Mouse (Mus musculus) layer of hippocampus, postnatal 10 days (tissue): Measurements from ENCODE around the gene Zfp687. TPM values are rescaled to one million over a fixed set of nuclear protein-coding genes. Genes with fewer than 3 reads are reported as not detected.
A peak's percentile ranks its signal among the peaks of the same experiment; 100 is the strongest.
"Not testable (repeated sequence)": the region's sequence is repeated elsewhere in the genome, so short reads cannot be mapped to it uniquely, and the experiment has no call there.

ENCODE experiments used
- DNase-seq, 2 experiments: peaks; one replicate each; pipeline ENCODE4 v3.0.0; 2021; ENCODE audit warnings: low spot score in 2 of 2
- long read RNA-seq: library from polyadenylated mRNA; stranded (forward); transcript quantifications from one replicate; pipeline ENCODE4 v2.0.0, GENCODE M21; 2023
- total RNA-seq, 2 experiments: library from RNA; stranded (reverse); gene quantifications; 2 replicates each; pipeline ENCODE4 v1.2.3; 2021

Gene Zfp687
- 10 to 100 TPM; 26.4 to 30.8 TPM for total RNA-seq
- long read RNA-seq, full-length matches to known transcripts: 1 of 3 reads
- long read RNA-seq, partial matches to known transcripts: 0 of 3 reads
- long read RNA-seq, other reads (novel, unspliced or antisense): 2 of 3 reads

- DNase-seq: peak; percentile 100
Measured at GRCm38 (mm10) chr3:95015337-95015872, at the start of gene Zfp687. Gene Zfp687 (minus strand): TSS chr3:95015448.

DNA sequence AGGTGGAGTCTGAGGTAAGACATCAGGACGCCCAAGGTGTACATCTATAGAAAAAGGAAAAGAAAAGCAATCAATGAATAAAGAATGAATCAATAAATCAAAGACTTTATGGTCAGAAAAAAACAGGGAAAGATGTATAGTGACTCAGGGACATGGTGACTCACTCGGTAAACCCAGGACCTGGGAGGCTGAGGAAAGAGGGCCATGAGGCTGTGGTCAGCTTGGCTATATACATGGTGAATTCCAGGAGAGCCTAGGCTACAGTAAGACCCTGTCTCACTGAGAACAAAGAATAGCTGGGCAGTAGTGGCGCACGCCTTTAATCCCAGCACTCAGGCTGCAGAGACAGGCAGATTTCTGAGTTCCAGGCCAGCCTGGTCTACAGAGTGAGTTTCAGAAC lies 48.5 kb upstream of the Zfp687 start:
- DNase-seq: no peak

DNA sequence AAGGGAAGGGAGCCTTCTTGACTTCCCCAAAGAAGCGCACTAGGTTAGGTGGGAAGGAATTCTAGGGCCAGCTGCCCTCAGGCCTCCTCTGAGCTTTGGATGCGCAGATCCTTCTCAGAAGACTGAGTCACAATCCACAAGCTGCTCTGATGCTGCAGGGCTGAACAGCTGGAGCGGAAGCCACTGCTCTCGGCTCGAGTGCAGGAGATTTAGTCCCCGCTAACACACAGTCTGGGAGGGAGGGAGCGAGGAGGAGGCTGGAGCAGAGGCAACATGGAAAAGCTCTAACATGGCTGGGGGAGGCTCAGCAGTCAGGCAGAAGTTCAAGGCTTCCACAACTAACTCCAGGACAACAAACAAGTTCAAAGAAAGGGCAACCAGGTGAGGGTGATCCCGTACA lies 42.8 kb upstream of the Zfp687 start:
- no peak for DNase-seq

DNA sequence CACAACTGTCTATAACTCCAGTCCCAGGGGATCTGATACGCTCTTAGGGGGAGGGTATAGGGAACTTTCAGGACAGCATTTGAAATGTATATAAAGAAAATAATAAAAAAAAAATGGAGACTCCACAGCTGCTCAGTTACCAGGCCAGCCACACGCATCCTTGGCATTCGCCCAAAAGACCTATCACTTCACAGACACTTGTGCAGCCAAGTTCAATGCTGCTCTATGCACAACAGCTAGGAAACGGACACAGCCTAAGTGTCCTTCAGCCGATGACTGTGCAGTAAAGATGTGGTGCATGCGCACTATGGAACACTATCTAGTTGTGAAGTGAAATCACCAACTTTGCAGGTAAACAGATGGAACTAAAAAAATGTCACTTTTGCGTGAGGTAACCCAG lies 41.0 kb upstream of the Zfp687 start:
- DNase-seq: no peak

GRCm38 (mm10) chr3:95054481-95055260 lies 39.4 kb upstream of the Zfp687 start:
- peak in 1 of 2 experiments; percentile 24 for DNase-seq

DNA sequence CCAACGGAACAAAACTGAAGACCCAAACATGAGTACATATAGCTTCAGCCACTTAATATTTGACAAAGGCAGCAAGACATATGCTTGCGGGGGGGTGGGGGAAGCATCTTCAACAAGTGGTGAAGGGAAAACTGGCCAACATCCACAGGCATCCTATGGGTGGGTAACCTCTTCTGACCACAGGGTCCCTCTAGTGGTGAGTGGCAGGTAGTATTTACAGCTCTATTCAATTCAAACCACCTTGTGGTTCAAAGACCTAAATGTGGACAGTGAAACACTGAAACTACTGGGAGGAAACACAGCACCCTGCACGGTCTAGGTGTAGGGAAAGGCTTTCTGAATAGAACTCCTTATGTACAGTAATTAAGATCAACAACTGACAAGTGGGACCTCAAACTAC lies 38.5 kb upstream of the Zfp687 start:
- peak in 1 of 2 experiments; percentile 27 for DNase-seq

DNA sequence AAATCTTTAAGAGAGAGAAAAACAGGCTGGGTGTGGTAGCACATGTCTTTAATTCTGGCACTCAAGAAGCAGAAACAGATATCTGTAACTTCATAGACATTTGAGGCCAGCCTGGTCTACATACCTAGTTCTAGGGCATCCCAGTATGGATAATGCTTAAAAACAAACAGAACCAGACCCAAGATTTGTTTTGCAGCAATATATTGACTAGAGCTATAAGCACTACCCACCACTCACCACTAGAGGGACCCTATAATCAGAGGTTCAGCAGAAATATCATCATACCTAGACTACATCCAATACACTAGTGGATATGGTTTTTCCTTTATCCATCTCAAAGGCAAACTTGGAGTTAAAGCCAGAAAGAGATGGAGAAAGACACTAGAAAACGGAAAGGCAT lies 37.7 kb upstream of the Zfp687 start:
- DNase-seq: peak in 1 of 2 experiments; percentile 44

- DNase-seq: no peak
Measured at GRCm38 (mm10) chr3:95047914-95048313, 32.7 kb upstream of the Zfp687 start.

DNA sequence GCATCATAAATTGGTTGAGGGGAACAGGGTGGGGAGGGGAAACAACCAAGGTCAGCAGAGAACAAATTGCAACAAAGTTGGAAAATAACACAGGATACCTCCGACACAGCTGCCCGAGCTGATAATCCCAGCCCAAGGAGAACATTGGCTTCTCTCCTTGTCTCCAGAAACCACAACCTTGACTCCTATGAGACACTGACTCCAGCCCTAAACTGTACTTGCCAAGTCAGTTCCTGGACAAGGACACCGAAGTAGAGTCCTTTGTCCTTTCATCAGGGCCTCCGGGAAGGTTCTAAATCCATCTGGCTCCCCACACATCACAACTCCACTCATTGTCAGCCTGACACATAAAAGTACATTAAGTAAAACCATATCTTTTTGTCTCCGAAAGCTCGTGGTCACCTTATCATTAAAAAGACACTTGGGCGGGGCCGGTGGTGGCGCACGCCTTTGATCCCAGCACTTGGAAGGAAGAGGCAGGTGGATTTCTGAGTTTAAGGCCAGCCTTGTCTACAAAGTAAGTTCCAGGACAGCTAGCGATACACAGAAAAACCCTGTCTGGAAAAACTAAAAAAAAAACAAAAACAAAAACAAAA lies 31.3 kb upstream of the Zfp687 start:
- DNase-seq: no peak

- DNase-seq: no peak
Measured at GRCm38 (mm10) chr3:95043251-95043650, 28.0 kb upstream of the Zfp687 start.

GRCm38 (mm10) chr3:95042838-95043229 lies 27.6 kb upstream of the Zfp687 start:
- DNase-seq: no peak

- peak; percentile 96 to 97 for DNase-seq
Measured at GRCm38 (mm10) chr3:95042166-95042837, 27.1 kb upstream of the Zfp687 start, which contains the start of gene Psmd4. Gene Psmd4 (minus strand): TSS chr3:95042614.

DNA sequence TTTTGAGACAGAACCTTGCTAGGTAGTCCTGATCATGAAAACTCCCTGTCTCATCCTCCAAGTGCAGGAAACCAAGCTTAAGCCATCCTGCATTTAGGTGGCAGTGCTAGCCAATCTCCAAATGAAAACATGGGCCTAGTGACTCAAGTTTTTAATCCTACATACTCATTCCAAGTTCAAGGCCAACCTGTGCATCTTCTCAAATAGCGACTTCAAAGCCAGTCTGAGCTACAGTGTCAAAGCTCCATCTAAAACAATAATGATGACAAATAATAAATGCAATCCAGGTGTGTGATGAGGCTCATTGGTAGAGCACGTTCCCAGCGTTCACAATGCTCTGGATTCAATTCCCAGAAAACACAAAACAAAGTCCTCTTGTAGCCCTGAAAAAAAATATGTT lies 26.4 kb upstream of the Zfp687 start:
- DNase-seq: no peak

- DNase-seq: no peak
Measured at GRCm38 (mm10) chr3:95029953-95030352, 14.7 kb upstream of the Zfp687 start.

DNA sequence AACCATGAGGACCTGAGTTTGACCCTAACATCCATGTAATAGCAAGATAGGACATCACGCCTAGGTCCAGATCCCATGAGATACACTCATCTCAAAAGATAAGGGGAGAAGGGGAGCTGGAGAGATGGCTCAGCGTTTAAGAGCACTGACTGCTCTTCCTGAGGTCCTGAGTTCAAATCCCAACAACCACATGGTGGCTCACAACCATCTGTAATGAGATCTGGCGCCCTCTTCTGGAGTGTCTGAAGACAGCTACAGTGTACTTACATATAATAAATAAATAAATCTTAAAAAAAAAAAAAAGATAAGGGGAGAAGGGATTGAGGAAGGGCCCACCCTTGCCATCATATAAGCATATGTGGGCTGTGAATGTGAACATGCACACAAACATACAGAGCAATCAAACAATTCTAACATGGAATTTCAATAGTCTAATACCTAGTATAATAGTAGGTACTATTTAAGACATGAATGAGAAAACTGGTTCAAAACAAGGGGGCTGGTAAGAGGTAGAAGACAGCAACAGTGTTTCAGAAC lies 14.1 kb upstream of the Zfp687 start:
- not testable (repeated sequence) for DNase-seq

DNA sequence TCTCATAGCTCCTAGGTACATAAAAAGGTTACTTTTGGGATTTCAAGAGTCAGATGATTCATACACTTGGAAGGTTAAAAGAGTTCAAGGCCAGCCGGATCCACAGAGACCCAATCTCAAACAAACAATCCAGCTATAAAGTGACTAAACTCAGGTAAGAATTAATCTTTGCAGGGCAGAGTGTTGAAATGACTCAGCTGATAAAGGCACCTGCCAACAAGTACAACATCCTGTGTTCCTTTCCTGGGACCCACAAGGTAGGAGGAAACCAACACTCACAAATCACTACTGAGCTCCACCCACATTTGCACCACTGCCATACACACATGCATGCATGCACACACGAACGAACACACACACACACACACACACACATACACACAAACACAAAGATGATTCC lies 13.4 kb upstream of the Zfp687 start:
- DNase-seq: no peak

DNA sequence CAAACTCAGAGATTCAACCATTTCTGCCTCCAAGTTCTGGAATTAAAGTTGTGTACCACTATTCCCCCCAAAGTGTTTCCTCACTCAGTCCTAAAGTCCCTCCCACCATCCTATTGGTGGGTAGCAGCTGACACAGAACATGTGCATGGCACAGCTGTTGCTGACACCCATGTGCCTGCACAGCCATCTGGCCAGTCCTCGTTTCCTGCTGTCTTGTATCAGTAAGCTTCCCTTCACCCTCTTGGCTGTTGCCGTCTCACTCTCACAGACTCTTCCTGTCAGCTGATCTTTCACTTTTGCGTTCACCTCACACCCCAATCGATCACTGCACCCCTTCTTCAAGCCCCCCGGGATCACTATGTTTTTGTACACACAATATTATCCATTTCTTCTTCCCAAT lies 12.5 kb upstream of the Zfp687 start:
- DNase-seq: peak; percentile 58 to 66

DNA sequence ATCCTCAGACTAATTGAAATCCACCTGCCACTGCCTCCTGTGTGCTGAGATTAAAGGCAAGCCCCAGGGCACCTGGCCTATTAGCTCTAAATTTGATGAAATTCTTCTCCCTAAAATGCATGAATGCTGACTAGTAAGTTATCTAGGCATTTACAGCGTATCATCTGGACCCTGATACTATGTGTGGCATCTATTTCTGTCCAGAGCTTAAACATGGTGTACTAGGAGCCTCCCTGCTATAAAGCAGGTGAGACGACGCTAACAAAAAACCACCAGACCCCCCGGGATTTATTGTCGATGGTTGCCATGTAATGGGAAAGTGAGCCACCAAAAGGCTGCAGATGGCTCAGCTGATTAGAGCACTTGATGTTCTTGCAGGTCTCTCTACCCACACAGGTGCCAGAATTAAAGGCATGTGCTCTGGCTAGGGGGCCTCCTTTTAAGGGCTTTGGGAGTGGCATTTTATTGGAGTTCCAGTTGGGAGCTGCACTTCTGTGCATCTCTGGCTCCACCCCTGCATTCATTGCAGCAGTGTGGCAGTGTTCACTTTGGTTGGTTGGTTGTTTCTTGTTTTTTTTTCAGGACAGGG lies 11.9 kb upstream of the Zfp687 start:
- DNase-seq: no peak

- no peak for DNase-seq
Measured at GRCm38 (mm10) chr3:95025202-95025601, 10.0 kb upstream of the Zfp687 start.

DNA sequence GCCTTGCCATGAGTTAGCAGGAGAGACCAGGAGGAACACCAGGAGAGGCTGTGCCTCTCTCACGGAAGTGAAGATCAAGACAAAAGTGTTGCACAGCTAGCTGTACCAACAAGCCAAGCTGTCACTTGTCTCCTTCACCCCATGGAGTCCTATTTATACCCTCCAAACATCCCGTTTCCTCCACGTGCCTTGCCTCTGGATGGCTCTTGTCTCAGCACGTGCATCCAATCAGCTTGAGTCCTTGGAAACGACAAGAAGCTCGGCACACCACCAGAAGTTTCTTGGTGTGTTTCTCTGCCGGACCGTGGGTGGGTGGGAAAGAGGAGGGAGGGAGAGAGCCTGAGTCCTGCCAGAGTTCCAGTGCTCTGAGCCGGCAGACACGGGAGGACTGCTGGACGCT lies 9.3 kb upstream of the Zfp687 start:
- no peak for DNase-seq

GRCm38 (mm10) chr3:95020956-95021355 lies 5.7 kb upstream of the Zfp687 start:
- not testable (repeated sequence) for DNase-seq
